Mouse (Mus musculus) 3134 (cell line): ENCODE measurements around the gene Sox6.
"Not testable (repeated sequence)": the region's sequence is repeated elsewhere in the genome, so short reads cannot be mapped to it uniquely, and the experiment has no call there.

ENCODE experiments used
- DNase-seq: peaks from one replicate; pipeline ENCODE4 v3.0.0-alpha.2; 2011; ENCODE audit warnings: low spot score; ENCODE audit not compliant: insufficient read length; ENCODE audit errors: extremely low read depth

Gene Sox6

DNA sequence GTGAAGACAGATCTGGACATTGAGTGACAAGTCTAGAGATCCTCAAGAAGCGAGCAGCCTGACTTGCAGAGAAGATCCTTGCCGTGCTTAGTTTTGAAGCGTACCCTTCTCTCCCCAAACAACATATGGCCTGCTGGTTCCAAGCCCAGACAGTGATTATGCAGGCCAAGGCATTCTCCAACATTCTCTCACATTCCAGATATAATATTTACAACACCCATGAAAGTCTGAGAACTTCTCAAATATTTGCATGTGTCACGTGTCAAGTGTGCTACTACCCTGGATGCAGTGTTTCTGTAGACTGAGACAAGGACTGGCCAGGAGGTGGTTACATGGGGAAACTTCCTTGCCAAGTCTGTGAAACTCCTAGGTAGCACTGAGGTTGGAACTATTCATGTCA, 367.3 kb downstream of the Sox6 start:
- DNase-seq, result no peak

DNA sequence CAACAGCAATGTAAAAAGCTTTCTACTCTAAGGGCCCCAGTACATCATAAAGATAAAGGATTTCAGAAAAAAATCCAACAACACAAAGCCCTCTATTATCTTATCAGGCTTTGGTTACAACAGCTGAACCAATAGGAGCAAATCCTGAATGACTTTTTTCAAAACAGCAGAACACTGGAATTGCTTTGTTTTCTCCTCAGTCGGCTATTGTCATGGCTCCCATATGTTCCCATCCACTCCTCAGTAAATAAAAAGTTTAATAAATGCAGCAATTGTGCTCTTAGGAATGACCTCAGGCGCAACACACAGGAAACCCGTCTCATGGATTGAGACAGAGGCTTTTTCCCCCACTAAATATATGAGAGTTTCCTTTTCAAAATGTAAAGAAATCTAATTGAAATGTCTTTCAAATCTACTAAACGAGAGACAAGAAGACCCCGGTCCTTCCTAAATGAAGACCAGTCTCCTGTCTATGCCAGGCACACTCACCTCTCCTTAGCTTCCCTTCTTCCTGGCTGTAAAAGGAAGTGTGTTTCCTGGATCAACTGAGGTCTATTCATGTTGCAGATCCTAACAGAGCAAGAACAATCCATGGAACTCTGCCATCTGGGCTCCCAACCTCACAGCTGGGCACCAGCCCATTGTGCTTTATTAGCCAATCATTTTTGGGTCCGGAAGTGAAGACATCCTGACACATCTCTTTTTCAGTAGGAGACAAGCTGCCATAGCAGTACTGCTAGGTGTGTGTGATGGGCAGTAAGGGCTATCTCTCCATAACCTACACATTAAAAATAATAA, 369.2 kb downstream of the Sox6 start:
- DNase-seq, result no peak

DNA sequence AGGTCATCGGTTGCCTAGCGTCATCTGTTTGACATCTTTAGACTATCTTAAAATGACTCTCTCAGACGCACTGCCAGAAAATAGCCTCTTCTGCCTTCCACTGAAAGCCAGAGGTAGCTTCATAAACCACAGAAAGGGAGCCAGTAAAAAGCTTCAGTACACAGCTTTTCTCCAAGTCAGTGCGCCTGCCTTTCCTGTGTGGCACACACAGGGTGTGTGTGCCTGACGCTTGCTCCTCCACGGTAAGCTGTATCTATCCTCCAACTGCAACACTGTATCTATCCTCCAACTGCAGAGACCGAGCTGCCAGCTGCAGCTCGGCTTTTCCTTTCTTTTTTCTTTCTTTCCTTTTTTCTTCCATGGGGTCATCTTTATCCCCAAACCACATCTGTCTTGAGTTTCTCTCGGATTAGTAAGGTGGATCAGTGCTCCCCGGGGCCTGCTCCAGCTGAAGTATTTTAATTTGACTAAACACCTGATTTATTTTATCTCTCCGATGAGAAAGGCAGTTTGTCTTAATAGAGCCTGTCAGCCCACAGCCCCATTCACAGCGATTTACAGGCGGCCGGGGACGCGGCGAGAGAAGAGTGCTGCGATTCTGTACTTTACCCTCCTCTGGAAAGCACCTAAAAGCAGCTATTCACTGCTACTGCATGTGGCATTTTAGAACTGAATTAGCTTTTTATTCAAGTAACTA, 371.8 kb downstream of the Sox6 start:
- no peak for DNase-seq

- DNase-seq, result no peak
Measured at GRCm38 (mm10) chr7:115663399-115663798, 375.2 kb downstream of the Sox6 start.

DNA sequence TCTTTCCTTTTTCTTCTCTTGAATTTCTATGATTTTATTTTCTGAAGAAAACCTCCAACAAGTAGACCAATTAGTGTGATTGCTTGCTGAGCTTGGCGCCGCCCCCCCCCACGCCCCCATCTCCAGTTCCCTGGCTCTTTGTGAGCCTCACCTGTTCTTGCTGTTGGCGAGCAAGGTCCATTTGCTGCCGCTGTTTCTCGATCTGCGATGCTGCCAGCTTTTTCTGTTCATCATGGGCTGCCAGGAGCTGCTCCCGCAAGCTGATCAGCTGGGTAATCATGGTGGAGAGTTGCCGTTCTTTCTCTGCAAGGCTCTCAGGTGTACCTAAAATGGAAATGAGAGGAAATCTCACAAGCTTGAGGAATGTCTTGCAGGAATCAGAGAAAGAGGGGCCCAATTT, 376.5 kb downstream of the Sox6 start:
- DNase-seq, result no peak

DNA sequence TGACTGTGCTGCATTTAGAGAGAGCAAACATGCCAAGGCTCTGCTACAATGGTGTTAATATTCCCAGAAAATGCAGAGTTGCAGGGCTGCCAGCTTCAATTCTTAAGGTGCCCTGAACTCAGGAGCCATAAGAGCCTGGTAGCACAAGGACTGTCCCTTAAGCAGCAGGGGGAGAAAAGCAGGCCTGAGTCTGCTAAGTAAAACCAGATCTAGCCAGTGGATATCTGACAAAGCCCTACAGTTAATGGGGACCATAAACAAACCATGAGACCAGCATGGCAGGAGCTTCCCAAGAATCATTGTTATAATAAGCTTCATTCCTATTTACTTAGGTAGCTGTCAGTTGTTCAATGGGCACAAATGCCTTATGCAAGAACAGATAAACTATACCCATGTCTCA, 391.9 kb downstream of the Sox6 start:
- no peak for DNase-seq

- no peak for DNase-seq
Measured at GRCm38 (mm10) chr7:115645971-115646447, 392.6 kb downstream of the Sox6 start.

DNA sequence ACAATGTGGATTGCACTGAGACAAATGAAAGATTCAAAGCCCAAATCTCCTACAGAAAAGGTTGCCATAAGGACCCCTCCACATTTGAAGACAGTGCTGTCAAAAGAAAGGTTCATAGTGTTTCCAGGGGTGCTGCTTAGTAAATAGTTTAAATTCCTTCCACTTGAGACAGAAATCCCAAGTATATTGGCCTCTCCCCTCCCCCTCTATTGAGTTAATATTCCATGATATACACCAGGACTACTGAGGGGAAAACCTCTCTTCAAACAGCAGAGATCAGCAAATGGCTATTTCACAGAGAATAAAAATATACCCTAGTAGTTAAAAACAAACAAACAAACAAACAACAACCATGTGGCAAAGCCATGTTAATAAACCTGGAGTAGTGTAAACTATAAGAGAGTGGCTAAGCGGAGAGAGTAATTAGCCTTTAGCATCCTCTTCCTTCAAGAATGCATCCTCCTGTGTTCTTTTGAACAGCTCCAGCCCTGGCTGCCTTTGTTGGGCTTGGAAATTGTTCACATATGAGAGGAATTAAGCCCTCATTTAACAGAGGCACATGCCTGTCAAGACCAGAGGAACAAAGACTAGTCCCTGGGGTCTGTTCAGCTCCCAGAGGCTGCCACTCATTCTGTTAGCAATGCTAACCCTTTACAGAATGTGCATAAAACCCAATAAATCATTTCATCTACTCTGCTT, 393.2 kb downstream of the Sox6 start:
- no peak for DNase-seq

DNA sequence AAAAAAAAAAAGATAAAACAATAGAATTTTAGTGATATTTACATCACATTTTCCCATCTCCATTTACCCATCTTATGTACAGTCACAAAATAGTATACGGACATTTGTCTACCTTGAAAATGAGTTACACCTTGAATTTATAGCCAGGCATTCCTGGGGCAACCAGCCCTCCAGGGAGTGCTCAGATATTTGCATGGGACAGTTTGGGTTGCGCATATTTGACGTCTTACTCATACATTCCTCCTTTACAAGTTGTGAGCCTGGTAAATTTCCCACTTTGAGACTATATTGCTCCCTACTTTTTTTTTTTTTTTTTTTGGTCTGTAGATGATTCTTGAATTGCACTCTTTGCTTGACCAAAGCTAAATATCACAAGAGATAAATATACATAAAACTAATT, 407.9 kb downstream of the Sox6 start:
- peak; percentile 19 for DNase-seq

GRCm38 (mm10) chr7:115630287-115630686, 408.3 kb downstream of the Sox6 start:
- peak; percentile 9 for DNase-seq

DNA sequence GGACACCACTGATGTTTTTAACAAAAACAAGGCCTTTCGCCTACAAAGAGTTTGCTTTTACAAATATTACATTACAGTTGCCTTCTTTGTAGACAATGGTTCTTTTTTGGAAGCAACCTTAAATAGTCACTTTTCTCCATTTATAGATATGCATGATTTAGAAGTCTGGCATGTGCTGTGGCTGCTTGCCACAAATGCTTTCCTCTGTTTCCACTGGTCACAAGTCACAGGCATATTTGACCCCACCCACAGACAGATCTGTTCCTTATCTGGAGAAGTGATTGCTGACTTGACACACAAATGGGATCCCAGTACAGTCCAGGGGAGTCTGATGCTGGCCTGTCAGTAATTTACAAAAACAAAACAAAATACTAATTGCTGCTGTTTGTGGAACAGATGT, 409.8 kb downstream of the Sox6 start:
- DNase-seq, result peak; percentile 36

DNA sequence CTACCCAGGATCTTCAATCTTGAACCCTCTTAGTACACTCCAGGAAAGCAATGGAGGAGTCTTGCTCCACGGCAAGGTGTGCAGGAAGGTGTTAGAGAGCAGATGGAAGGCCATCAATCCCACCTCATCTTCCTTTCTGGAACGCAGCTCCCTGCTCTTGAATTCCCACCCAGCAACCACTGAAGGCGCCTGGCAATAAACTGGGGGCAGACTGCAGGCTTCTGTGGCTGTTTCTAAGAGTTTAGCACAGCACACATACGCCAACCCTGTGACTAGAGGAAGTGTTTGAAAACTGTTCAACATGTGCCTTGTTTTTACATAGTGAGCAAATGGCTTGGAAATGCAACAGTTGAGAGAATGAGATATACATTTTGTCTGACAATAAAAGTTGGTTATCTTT, 412.6 kb downstream of the Sox6 start:
- DNase-seq, result no peak

GRCm38 (mm10) chr7:115624907-115625552, 413.6 kb downstream of the Sox6 start:
- no peak for DNase-seq

DNA sequence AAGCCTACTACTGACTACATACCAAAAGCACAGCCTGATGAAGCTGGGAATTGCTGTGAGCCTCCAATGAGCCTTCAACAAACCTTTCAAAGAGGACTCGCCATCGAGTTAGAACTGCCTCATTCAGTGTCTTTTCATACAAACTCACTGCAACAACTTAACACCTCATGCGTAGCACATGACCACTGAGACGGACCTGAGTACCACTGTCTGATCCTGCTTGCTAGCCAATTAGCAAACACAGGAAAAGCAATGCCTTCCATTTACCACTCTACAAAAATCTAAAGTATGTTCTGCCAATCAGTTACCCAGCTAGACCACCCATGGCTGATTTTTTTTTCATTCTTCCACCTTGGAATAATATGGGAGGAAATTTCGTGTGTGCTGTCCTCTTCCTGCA, 414.1 kb downstream of the Sox6 start:
- DNase-seq, result no peak

GRCm38 (mm10) chr7:115615697-115616237, 422.8 kb downstream of the Sox6 start:
- DNase-seq, result no peak

- no peak for DNase-seq
Measured at GRCm38 (mm10) chr7:115607485-115607884, 431.1 kb downstream of the Sox6 start.

DNA sequence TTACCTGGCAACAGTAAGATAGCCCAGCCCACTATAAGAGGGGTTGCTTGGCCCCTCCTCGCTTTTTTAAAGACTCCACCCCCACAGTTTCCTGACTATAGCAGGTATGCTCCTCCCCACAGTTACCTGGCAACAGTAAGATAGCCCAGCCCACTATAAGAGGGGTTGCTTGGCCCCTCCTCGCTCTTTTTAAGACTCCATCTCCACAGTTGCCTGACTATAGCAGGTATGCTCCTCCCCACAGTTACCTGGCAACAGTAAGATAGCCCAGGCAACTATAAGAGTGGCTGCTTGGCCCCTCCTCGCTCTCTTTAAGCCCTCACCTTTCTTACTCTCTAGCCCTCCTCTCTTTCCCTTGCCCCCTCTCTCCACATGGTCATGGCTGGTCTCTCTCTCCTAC, 432.5 kb downstream of the Sox6 start:
- DNase-seq, result not testable (repeated sequence)

GRCm38 (mm10) chr7:115604883-115605282, 433.7 kb downstream of the Sox6 start:
- DNase-seq, result no peak

GRCm38 (mm10) chr7:115597376-115597775, 441.2 kb downstream of the Sox6 start:
- no peak for DNase-seq

GRCm38 (mm10) chr7:115580461-115580860, 458.1 kb downstream of the Sox6 start:
- DNase-seq, result no peak

GRCm38 (mm10) chr7:115579826-115580225, 458.8 kb downstream of the Sox6 start:
- no peak for DNase-seq
